Mouse (Mus musculus) heart, adult 2 months (tissue): ENCODE measurements around the gene Myrfl. TPM values are rescaled to one million over a fixed set of nuclear protein-coding genes. Genes with fewer than 3 reads are reported as not detected.
A peak's percentile ranks its signal among the peaks of the same experiment; 100 is the strongest.

ENCODE experiments used
- DNase-seq, 2 experiments: peaks; one replicate each; pipeline ENCODE4 v3.0.0; 2021
- H3K27ac ChIP-seq: fragments of 200-600 bp; 2 replicates; pipeline ENCODE4 v1.8.1; 2022
- H3K27me3 ChIP-seq: fragments of 200-500 bp; 2 replicates; pipeline ENCODE4 v1.6.1; 2012; ENCODE audit warnings: mild to moderate bottlenecking, low read length, inconsistent platforms, mixed read lengths; ENCODE audit not compliant: control insufficient read depth, insufficient read depth
- H3K36me3 ChIP-seq: fragments of 200-500 bp; 2 replicates; pipeline ENCODE4 v1.6.1; 2012; ENCODE audit warnings: low read length, inconsistent platforms; ENCODE audit not compliant: control insufficient read depth, insufficient read depth
- H3K4me1 ChIP-seq: fragments of 200-500 bp; 2 replicates; pipeline ENCODE4 v1.6.1; 2011; ENCODE audit warnings: low read length; ENCODE audit not compliant: control insufficient read depth, insufficient read depth
- H3K4me3 ChIP-seq: fragments of 200-600 bp; 2 replicates; pipeline ENCODE4 v1.8.1; 2022
- H3K79me2 ChIP-seq: fragments of 200-500 bp; replicated peaks from 2 replicates; pipeline ENCODE4 v1.6.1; 2012; ENCODE audit warnings: mild to moderate bottlenecking, inconsistent platforms, low read length, moderate library complexity, mixed read lengths; ENCODE audit not compliant: control insufficient read depth, insufficient read depth
- H3K9ac ChIP-seq: fragments of 200-500 bp; 2 replicates; pipeline ENCODE4 v1.6.1; 2012; ENCODE audit warnings: low read depth, mild to moderate bottlenecking, control low read depth, inconsistent platforms, low read length, mixed read lengths
- CTCF ChIP-seq: fragments of 200-600 bp; IDR thresholded peaks from 2 replicates; pipeline ENCODE4 v1.8.1; 2022; ENCODE audit warnings: antibody characterized with exemption, mild to moderate bottlenecking, moderate library complexity
- EP300 ChIP-seq: fragments of 200-500 bp; IDR thresholded peaks from 2 replicates; pipeline ENCODE4 v1.6.1; 2011; ENCODE audit warnings: low read depth, low read length, control low read depth; ENCODE audit not compliant: insufficient read depth
- POLR2A ChIP-seq: fragments of 200-500 bp; IDR thresholded peaks from 2 replicates; pipeline ENCODE4 v1.6.1; 2011; ENCODE audit warnings: mild to moderate bottlenecking, low read depth, low read length, control low read depth; ENCODE audit not compliant: insufficient read depth
- WGBS: fragments of 180-500 bp; shearing (Covaris S2); methylation state at CpG from one replicate; pipeline ENCODE4 v1.1.7; 2018; 5-methylcytosine and 5-hydroxymethylcytosine counted together
- intact Hi-C: fragments of 180-260 bp; cut with DNase I; formaldehyde crosslinking; loops from one replicate; pipeline ENCODE4 v1.15.1; 2025
- long read RNA-seq: library from polyadenylated mRNA; stranded (forward); transcript quantifications from one replicate; pipeline ENCODE4 v2.0.0, GENCODE M21; 2021
- polyA plus RNA-seq: library from polyadenylated mRNA; depleted of rRNA; stranded (reverse); fragments of >200 nt; gene quantifications from 2 replicates; pipeline ENCODE4 v1.2.3, GENCODE M21; 2012; rRNA removed
- total RNA-seq, 2 experiments: library from RNA; stranded (reverse); gene quantifications; 2 replicates each; pipeline ENCODE4 v1.2.3; 2021

The Myrfl gene
- total RNA-seq (1 to 10 TPM; 1.4 to 1.6 TPM), polyA plus RNA-seq (0.31 and 0.76 TPM in 2 replicates)
- long read RNA-seq, partial matches to known transcripts: 0 of 2 reads
- long read RNA-seq, other reads (novel, unspliced or antisense): 2 of 2 reads

- intact Hi-C loops: no loop called here
- 69% methylated on average over 17 of the region's 17 CpGs for WGBS
These were observed at the start of gene Myrfl for GRCm38 (mm10) chr10:116896336-116897177. Gene Myrfl, minus strand, starts transcription at chr10:116896919.

GRCm38 (mm10) chr10:116944940-116945339 lies 48.2 kb upstream of the Myrfl start:
- peak overlapping the region; percentile 68 for H3K27ac ChIP-seq
- no peaks in the 10 kb centered on the region for H3K4me1 ChIP-seq
- H3K36me3 ChIP-seq: 0 out of 2 replicates have a peak, but pooled peaks cover 3% of the 10 kb centered on the region
- no peak overlapping the region for H3K4me3 ChIP-seq
- DNase-seq: no peak
- peaks cover 2% of the 10 kb centered on the region for H3K79me2 ChIP-seq
- H3K9ac ChIP-seq: peak overlapping the region; percentile 5
- no peaks in the 10 kb centered on the region; the same call in 1 of the 2 replicates for H3K27me3 ChIP-seq
- TF ChIP-seq EP300: 0 out of 2 replicates have a peak, but pooled peaks have one; percentile 21
- no peak for TF ChIP-seq CTCF
- intact Hi-C loops: loop anchor here (10.0 kb wide), 2 partner anchors 270 to 360 kb away; partner anchors contain the start of gene Cnot2
- 26% methylated on average over 10 of the region's 10 CpGs for WGBS

More at GRCm38 (mm10) chr10:116896336-116897177, at the start of gene Myrfl:
- no peak within 1 kb of the TSS for H3K27ac ChIP-seq
- H3K9ac ChIP-seq: no peak within 1 kb of the TSS
- no peaks in the 10 kb centered on the region for H3K4me1 ChIP-seq
- no peak for DNase-seq
- H3K4me3 ChIP-seq: no peak within 1 kb of the TSS
- no peaks in the 10 kb centered on the region for H3K27me3 ChIP-seq
- H3K36me3 ChIP-seq: no peaks in the 10 kb centered on the region
- TF ChIP-seq CTCF (no peak), POLR2A (no peak), EP300 (no peak)
- H3K79me2 ChIP-seq: no peaks in the 10 kb centered on the region

DNA sequence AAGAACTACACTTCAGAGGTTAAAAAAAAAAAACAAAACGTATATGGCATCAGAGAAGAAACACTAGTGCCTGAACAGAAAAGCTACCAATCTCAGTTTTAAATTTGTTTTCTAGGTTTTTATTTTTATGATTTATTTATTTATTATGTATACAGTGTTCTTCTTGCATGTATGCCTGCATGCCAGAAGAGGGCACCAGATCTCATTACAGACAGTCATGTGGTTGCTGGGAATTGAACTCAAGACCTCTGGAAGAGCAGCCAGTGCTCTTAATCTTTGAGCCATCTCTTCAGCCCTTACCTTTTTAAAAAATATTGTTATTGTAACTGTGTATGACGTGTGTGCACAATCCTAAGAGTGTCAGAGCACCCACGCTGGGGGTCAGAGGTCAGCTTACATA lies 47.4 kb upstream of the Myrfl start:
- TF ChIP-seq CTCF (peak; percentile 68), EP300 (no peak)
- no peak overlapping the region for H3K4me3 ChIP-seq
- 88% methylated on average over 3 of the region's 3 CpGs for WGBS
- DNase-seq: no peak
- H3K79me2 ChIP-seq: peaks cover 2% of the 10 kb centered on the region
- no peaks in the 10 kb centered on the region for H3K4me1 ChIP-seq
- H3K27me3 ChIP-seq: no peaks in the 10 kb centered on the region; the same call in 1 of the 2 replicates
- H3K36me3 ChIP-seq: 0 out of 2 replicates have a peak, but pooled peaks cover 3% of the 10 kb centered on the region
- intact Hi-C loops: loop anchor here (10.0 kb wide), 2 partner anchors 271 to 359 kb away; partner anchors contain the start of gene Cnot2
- no peak overlapping the region for H3K9ac ChIP-seq
- H3K27ac ChIP-seq: no peak overlapping the region

GRCm38 (mm10) chr10:116943025-116943424 lies 46.3 kb upstream of the Myrfl start:
- Histone ChIP-seq H3K4me1 (no peaks in the 10 kb centered on the region), H3K79me2 (peaks cover 2% of the 10 kb centered on the region), H3K27ac (no peak overlapping the region), H3K9ac (no peak overlapping the region), H3K36me3 (no peaks in the 10 kb centered on the region), H3K27me3 (no peaks in the 10 kb centered on the region; the same call in 1 of the 2 replicates), H3K4me3 (no peak overlapping the region)
- no peak for TF ChIP-seq POLR2A
- peak; percentile 57 for TF ChIP-seq CTCF
- no peak for TF ChIP-seq EP300
- intact Hi-C loops: loop anchor here (10.0 kb wide), 2 partner anchors 272 to 358 kb away; partner anchors contain the start of gene Cnot2
- DNase-seq: no peak
- 94% methylated on average over 6 of the region's 6 CpGs for WGBS

DNA sequence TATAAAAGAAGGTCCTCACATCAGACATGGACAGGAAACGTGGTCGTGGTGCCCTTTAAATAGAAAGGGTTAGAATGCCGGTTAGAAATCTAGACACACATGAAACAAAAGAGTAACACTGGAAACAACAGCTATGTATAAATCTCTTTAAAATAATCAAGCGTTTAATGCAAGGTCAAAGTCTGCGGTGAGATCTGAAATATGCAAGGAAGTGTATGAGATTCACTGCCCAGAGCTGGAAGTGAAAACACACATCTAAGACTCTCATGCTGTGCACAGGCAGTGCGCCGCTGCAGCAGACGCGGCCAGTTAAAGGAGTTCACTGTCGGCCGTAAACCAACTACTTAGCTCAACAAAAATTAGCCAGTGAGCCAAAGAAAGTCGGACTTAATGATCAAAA lies 38.3 kb upstream of the Myrfl start:
- Histone ChIP-seq H3K27ac (no peak overlapping the region), H3K9ac (no peak overlapping the region), H3K27me3 (no peaks in the 10 kb centered on the region), H3K4me1 (no peaks in the 10 kb centered on the region), H3K36me3 (no peaks in the 10 kb centered on the region), H3K79me2 (no peaks in the 10 kb centered on the region), H3K4me3 (no peak overlapping the region)
- 78% methylated on average over 12 of the region's 12 CpGs for WGBS
- TF ChIP-seq EP300 (no peak), POLR2A (no peak), CTCF (no peak)
- DNase-seq: no peak
- intact Hi-C loops: no loop called here

DNA sequence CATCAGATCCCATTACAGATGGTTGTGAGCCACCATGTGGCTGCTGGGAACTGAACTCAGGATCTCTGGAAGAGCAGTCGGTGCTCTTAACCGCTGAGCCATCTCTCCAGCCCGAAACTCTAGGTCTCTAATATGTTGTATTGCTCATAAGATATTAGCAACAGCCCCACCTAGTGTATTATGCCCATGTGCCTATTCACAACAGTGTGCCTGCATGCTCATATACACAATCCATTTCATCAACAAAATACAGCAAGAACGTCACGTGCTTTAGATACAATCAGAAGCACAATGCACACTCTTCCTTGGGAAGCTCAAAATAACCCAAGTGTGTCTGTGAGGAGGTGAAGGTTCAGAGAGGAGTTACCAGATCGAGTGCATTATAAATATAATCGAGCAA lies 37.1 kb upstream of the Myrfl start:
- Histone ChIP-seq H3K9ac (no peak overlapping the region), H3K27me3 (no peaks in the 10 kb centered on the region), H3K36me3 (no peaks in the 10 kb centered on the region), H3K4me3 (no peak overlapping the region), H3K27ac (no peak overlapping the region), H3K4me1 (no peaks in the 10 kb centered on the region), H3K79me2 (no peaks in the 10 kb centered on the region)
- intact Hi-C loops: no loop called here
- 92% methylated on average over 7 of the region's 7 CpGs for WGBS
- TF ChIP-seq POLR2A (no peak), EP300 (no peak), CTCF (no peak)
- DNase-seq: no peak
